Mouse (Mus musculus) small intestine, adult 2 months (tissue): Measurements from ENCODE around the gene Rhbdl3. TPM values are rescaled to one million over a fixed set of nuclear protein-coding genes. Genes with fewer than 3 reads are reported as not detected.
A peak's percentile ranks its signal among the peaks of the same experiment; 100 is the strongest.
"Not testable (repeated sequence)": the region's sequence is repeated elsewhere in the genome, so short reads cannot be mapped to it uniquely, and the experiment has no call there.

ENCODE experiments used
- H3K27ac ChIP-seq: fragments of 200-500 bp; 2 replicates; pipeline ENCODE4 v1.5.1; 2012; ENCODE audit warnings: low read depth, low read length, control low read depth, inconsistent platforms; ENCODE audit not compliant: insufficient read depth
- H3K27me3 ChIP-seq: fragments of 200-500 bp; 2 replicates; pipeline ENCODE4 v1.6.1; 2012; ENCODE audit warnings: mild to moderate bottlenecking, moderate library complexity, low read length, inconsistent platforms; ENCODE audit not compliant: control insufficient read depth, insufficient read depth
- H3K36me3 ChIP-seq: fragments of 200-500 bp; 2 replicates; pipeline ENCODE4 v1.6.1; 2012; ENCODE audit warnings: mild to moderate bottlenecking, low read length, control low read depth, inconsistent platforms; ENCODE audit not compliant: control insufficient read depth, insufficient read depth
- H3K4me1 ChIP-seq: fragments of 200-500 bp; 2 replicates; pipeline ENCODE4 v1.6.1; 2012; ENCODE audit warnings: low read length, inconsistent platforms, mixed read lengths; ENCODE audit not compliant: control insufficient read depth, insufficient read depth, insufficient read length
- H3K4me3 ChIP-seq: fragments of 200-500 bp; 2 replicates; pipeline ENCODE4 v1.5.1; 2012; ENCODE audit warnings: low read depth, mild to moderate bottlenecking, control low read depth, inconsistent platforms, low read length, moderate library complexity
- CTCF ChIP-seq: fragments of 200-500 bp; IDR thresholded peaks from 2 replicates; pipeline ENCODE4 v1.5.1; 2012; ENCODE audit warnings: low read depth, mild to moderate bottlenecking, control low read depth, inconsistent platforms, low read length, moderate library complexity, mixed read lengths; ENCODE audit not compliant: insufficient replicate concordance, insufficient read length; ENCODE audit errors: extremely low read depth
- POLR2A ChIP-seq: fragments of 200-500 bp; IDR thresholded peaks from 2 replicates; pipeline ENCODE4 v1.6.1; 2012; ENCODE audit warnings: low read depth, mild to moderate bottlenecking, control low read depth, inconsistent platforms, low read length, moderate library complexity
- WGBS: fragments of 180-500 bp; shearing (Covaris S2); methylation state at CpG from one replicate; pipeline ENCODE4 v1.1.7; 2018; 5-methylcytosine and 5-hydroxymethylcytosine counted together
- polyA plus RNA-seq: library from polyadenylated mRNA; depleted of rRNA; stranded (reverse); fragments of >200 nt; gene quantifications from 2 replicates; pipeline ENCODE4 v1.2.3, GENCODE M21; 2012

Gene Rhbdl3
- polyA plus RNA-seq, 1 experiment, result 1.5 TPM

GRCm38 (mm10) chr11:80376651-80377050, 75.9 kb downstream of the Rhbdl3 start:
- Histone ChIP-seq H3K36me3 (peaks cover 18% of the 10 kb centered on the region), H3K27ac (no peak overlapping the region), H3K4me1 (no peaks in the 10 kb centered on the region), H3K27me3 (no peaks in the 10 kb centered on the region), H3K4me3 (no peak overlapping the region)
- WGBS, result 51% methylated on average over 4 of the region's 4 CpGs
- TF ChIP-seq POLR2A (no peak), CTCF (no peak)

GRCm38 (mm10) chr11:80377712-80378451, 77.2 kb downstream of the Rhbdl3 start, which contains the start of gene 5730455P16Rik:
Gene 5730455P16Rik (minus strand): TSS chr11:80378034.
- TF ChIP-seq CTCF (no peak), POLR2A (peak; percentile 70)
- Histone ChIP-seq H3K4me3 (peak within 1 kb of the TSS; percentile 99), H3K27ac (no peak within 1 kb of the TSS), H3K27me3 (no peaks in the 10 kb centered on the region), H3K4me1 (no peaks in the 10 kb centered on the region), H3K36me3 (peaks cover 15% of the 10 kb centered on the region)
- 1% methylated on average over 43 of the region's 43 CpGs for WGBS

- H3K27me3 ChIP-seq, H3K27ac ChIP-seq, H3K4me1 ChIP-seq, H3K4me3 ChIP-seq, H3K36me3 ChIP-seq: not testable (repeated sequence)
- WGBS, result 65% methylated on average over 2 of the region's 2 CpGs
These were observed 77.8 kb downstream of the Rhbdl3 start for GRCm38 (mm10) chr11:80378452-80379068.

GRCm38 (mm10) chr11:80379184-80379583, 78.5 kb downstream of the Rhbdl3 start:
- not testable (repeated sequence) for H3K27me3 ChIP-seq, H3K36me3 ChIP-seq, H3K4me1 ChIP-seq, H3K27ac ChIP-seq, H3K4me3 ChIP-seq
- WGBS, result 91% methylated on average over 7 of the region's 7 CpGs

GRCm38 (mm10) chr11:80382626-80383018, 81.9 kb downstream of the Rhbdl3 start:
- TF ChIP-seq CTCF, result no peak
- no peak for TF ChIP-seq POLR2A
- WGBS, result under 1% methylated on average over 12 of the region's 12 CpGs
- H3K4me3 ChIP-seq, result peak overlapping the region; percentile 93
- 0 out of 2 replicates have a peak, but pooled peaks cover 3% of the 10 kb centered on the region for H3K4me1 ChIP-seq
- H3K27me3 ChIP-seq, result no peaks in the 10 kb centered on the region
- H3K36me3 ChIP-seq, result peaks cover 9% of the 10 kb centered on the region
- H3K27ac ChIP-seq, result peak overlapping the region; percentile 76

- H3K4me1 ChIP-seq, result 0 out of 2 replicates have a peak, but pooled peaks cover 3% of the 10 kb centered on the region
- no peaks in the 10 kb centered on the region for H3K27me3 ChIP-seq
These were observed 82.4 kb downstream of the Rhbdl3 start, which contains the start of gene Zfp207 for GRCm38 (mm10) chr11:80383019-80383625. Gene Zfp207 (plus strand): TSS chr11:80383279.

GRCm38 (mm10) chr11:80383626-80384046, 82.9 kb downstream of the Rhbdl3 start:
- Histone ChIP-seq H3K4me3 (peak overlapping the region; percentile 93), H3K27ac (peak overlapping the region; percentile 83), H3K4me1 (0 out of 2 replicates have a peak, but pooled peaks cover 3% of the 10 kb centered on the region), H3K36me3 (peaks cover 13% of the 10 kb centered on the region), H3K27me3 (no peaks in the 10 kb centered on the region)
- TF ChIP-seq CTCF (0 out of 2 replicates have a peak, but pooled peaks have one; percentile 5), POLR2A (no peak; the same call in 1 of the 2 replicates)
- under 1% methylated on average over 20 of the region's 20 CpGs for WGBS

More at GRCm38 (mm10) chr11:80383019-80383625, 82.4 kb downstream of the Rhbdl3 start, which contains the start of gene Zfp207:
- peak; percentile 87; the same call in 1 of the 2 replicates for TF ChIP-seq POLR2A
- peak; percentile 6; the same call in 1 of the 2 replicates for TF ChIP-seq CTCF
- Histone ChIP-seq H3K4me3 (peak within 1 kb of the TSS; percentile 93), H3K36me3 (peaks cover 10% of the 10 kb centered on the region), H3K27ac (peak within 1 kb of the TSS; percentile 83)
- under 1% methylated on average over 33 of the region's 33 CpGs for WGBS
